Mouse (Mus musculus) forebrain, embryonic 12.5 days (tissue): ENCODE measurements at regions not wholly inside any gene's neighbourhood (a gene's known extent, or its start where the extent isn't known, plus 50 kb on each side); places are given as distances from the start of the nearest gene placed in this dataset.

Source experiments
- ATAC-seq: fragments of 200-750 bp; cut with Nextera tagmentation; 2 replicates; pipeline ENCODE4 v1.8.0; 2017; ENCODE audit warnings: moderate TSS enrichment; ENCODE audit not compliant: low FRiP score
- H3K27ac ChIP-seq: fragments of 300-500 bp; sonication (generic); 2 replicates; pipeline ENCODE4 v1.5.1; 2016; ENCODE audit warnings: mild to moderate bottlenecking
- H3K27me3 ChIP-seq: fragments of 300-500 bp; sonication (generic); 2 replicates; pipeline ENCODE4 v1.6.1; 2016; ENCODE audit warnings: mild to moderate bottlenecking
- H3K36me3 ChIP-seq: fragments of 300-500 bp; sonication (generic); replicated peaks from 2 replicates; pipeline ENCODE4 v1.6.1; 2016; ENCODE audit warnings: mild to moderate bottlenecking
- H3K4me1 ChIP-seq: fragments of 300-500 bp; sonication (generic); 2 replicates; pipeline ENCODE4 v1.6.1; 2016
- H3K4me2 ChIP-seq: fragments of 300-500 bp; sonication (generic); 2 replicates; pipeline ENCODE4 v1.6.1; 2016; ENCODE audit warnings: mild to moderate bottlenecking, moderate library complexity
- H3K4me3 ChIP-seq: fragments of 300-500 bp; sonication (generic); replicated peaks from 2 replicates; pipeline ENCODE4 v1.5.1; 2016; ENCODE audit warnings: mild to moderate bottlenecking
- H3K9ac ChIP-seq: fragments of 300-500 bp; sonication (generic); 2 replicates; pipeline ENCODE4 v1.6.1; 2016; ENCODE audit warnings: mild to moderate bottlenecking
- H3K9me3 ChIP-seq: fragments of 300-500 bp; sonication (generic); 2 replicates; pipeline ENCODE4 v1.6.1; 2016
- WGBS: fragments of 180-500 bp; shearing (Covaris S2); methylation state at CpG from one replicate; pipeline ENCODE4 v1.1.7; 2016; 5-methylcytosine and 5-hydroxymethylcytosine counted together

DNA sequence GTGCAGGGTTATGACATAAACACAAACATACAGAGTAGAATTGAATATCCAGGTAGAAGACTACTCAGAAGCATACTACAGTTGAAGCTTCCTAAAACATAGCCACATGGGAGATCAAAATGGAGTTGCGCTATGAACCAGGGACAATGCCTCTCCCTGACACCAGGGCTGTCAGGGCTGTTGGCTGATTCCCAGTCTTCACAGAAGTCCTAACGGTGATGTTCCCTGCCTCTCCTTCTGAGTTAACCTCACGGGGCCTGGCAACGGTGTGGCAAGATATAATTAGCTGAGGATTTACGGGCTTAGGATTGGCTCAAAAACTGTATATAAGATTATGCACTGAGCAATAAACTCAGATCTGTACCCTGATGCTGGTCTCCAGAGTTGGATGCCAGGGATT, 66.4 kb upstream of the Tspan8 start:
- no peak for ATAC-seq
- H3K36me3 ChIP-seq, result no peaks in the 10 kb centered on the region
- H3K4me1 ChIP-seq, result no peaks in the 10 kb centered on the region
- H3K4me2 ChIP-seq, result no peak overlapping the region
- no peaks in the 10 kb centered on the region for H3K9me3 ChIP-seq
- no peak overlapping the region for H3K9ac ChIP-seq
- no peak overlapping the region for H3K27ac ChIP-seq
- no peaks in the 10 kb centered on the region for H3K27me3 ChIP-seq
- WGBS, result 68% methylated on average over 5 of the region's 5 CpGs
- H3K4me3 ChIP-seq, result no peak overlapping the region

DNA sequence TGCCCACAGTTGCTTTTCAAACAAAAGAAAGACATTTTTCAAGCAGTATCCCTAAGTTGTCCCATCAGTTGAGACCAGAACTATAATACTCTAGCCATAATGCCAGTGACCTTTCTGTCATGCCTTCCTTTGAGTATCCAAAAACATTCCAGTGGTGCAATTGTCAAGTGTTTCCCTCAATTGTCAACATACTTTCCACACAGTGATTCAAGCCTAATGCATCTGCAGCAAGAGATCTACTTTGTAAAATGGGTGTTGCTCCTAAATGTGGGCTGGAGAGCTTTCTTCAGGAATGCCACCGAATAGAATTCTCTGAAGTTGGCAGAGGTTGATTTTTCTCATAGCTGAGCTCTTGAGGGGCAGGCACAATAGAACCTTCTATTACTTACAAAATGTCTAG, 58.0 kb upstream of the Tspan8 start:
- 76% methylated on average over 1 of the region's 1 CpGs for WGBS
- H3K4me3 ChIP-seq, result no peak overlapping the region
- H3K36me3 ChIP-seq, result no peaks in the 10 kb centered on the region
- no peaks in the 10 kb centered on the region for H3K4me1 ChIP-seq
- H3K27ac ChIP-seq, result no peak overlapping the region
- H3K9ac ChIP-seq, result no peak overlapping the region
- ATAC-seq, result no peak
- H3K27me3 ChIP-seq, result no peaks in the 10 kb centered on the region
- H3K9me3 ChIP-seq, result no peaks in the 10 kb centered on the region
- no peak overlapping the region for H3K4me2 ChIP-seq
